Mouse (Mus musculus) liver (tissue): ENCODE data around the gene Slc38a8.

Source experiments
- DNase-seq: peaks from one replicate; pipeline ENCODE4 v3.0.0-alpha.2; 2020; ENCODE audit warnings: mixed read lengths

Slc38a8 gene

GRCm38 (mm10) chr8:119436933-119437332 lies 64.6 kb downstream of the Slc38a8 start:
- peak; percentile 77 for DNase-seq

GRCm38 (mm10) chr8:119436331-119436730 lies 65.2 kb downstream of the Slc38a8 start:
- DNase-seq = no peak

DNA sequence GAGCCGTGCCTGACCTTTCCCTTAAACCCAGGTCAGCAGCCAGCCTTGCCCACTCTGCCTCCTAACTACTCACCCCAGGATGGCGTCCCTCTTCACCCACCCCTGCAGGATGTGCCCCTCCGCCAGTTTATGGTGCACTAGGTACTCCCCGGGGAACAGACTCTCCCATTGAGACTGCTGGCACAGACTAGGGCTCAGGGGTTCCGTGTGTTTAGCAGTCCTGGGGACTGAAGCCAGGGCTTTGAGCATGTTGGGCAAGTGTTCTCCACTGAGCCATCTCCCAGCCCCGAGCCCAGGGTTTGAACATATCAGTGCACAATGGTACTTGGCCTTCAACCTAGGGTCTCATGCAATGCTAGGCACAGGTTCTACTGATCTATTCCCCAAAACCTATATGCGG lies 66.0 kb downstream of the Slc38a8 start:
- no peak for DNase-seq

DNA sequence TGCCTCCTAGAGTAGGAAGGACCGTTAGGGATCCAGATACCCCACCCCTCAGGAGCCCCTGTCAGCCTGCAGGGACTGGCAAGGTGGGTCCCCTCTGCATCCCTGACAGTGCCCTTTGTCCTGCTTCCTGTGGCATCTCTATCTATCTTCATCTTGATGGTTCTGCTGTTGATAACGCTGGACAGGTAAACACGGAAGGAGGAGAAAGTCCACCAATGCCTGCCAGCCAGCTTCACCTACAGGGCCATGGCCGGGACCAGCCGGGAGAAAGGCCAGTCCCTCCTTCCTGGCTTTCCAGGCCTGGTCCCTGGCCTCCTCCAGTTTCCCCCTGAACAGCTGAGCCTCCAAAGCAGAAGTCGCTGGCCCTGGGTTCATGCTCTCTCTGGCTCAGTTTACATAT lies 66.9 kb downstream of the Slc38a8 start:
- no peak for DNase-seq

DNA sequence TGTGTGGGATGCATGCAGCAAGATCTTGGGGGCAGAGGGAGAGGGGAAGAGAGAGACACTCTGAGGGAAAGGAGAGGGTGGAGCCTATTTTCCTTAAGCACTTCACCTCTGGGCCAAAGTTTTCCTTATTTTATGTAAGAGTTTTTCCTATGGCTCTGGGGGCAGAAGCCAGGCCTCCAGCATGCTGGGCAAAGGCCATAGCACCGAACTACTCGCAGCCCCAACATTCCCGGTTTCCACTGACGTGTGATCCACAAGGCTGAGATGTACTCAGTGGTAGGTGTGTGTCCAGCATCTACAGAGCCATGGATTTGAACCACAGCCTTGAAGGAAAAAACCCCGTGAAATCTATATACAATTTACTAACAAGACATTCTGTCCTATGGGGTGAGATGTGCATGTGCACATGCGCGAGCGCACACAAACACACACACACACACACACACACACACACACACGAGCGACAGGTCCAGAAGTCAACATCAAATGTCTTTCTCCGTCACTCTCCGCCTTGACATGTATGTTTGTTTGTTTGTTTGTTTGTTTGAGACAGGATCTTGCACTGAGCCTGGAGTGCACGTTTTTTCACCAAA lies 67.8 kb downstream of the Slc38a8 start, which contains the start of gene Osgin1:
Gene Osgin1, plus strand, starts transcription at position 543 of the 593 bp plus-strand sequence.
- no peak for DNase-seq

DNA sequence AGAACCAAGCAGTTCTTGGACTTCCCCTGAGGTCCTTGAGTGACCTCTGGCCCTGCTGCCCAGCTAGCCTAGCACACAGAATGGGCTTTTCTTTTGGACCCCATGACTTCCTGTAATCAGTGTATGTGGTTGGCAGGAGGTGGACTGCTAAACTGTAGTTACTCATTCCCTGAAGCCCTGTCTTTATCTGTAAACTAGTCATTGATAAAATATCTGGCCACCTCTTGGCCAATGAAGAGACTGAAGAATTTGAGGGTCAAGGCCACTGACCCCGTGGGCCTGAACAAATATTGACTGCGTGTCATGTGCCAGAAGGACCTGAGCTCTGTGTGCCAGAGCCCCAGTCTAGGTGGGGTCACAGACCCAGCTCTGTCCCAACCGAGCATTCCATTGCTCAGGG lies 69.1 kb downstream of the Slc38a8 start:
- DNase-seq = peak; percentile 58

DNA sequence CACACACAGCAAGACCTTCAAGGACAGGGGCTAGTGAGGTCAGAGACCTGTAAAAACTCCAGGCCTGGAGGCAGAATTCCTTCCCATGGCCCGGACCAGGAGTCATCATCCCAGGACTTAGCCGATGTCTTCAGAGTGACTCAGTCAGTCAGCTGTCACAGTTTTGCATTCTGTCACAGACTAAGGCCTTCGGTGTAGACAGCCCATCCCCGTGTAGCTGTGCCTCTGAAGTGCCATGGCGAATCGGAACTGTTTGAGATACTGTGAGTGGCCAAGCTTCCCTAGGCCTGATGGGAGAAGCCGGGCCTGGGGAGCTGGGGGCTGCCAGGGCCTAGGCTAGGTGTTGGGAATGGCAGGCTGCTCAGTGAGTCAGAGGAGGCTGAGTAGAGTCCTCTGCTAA lies 70.8 kb downstream of the Slc38a8 start:
- DNase-seq = no peak

DNA sequence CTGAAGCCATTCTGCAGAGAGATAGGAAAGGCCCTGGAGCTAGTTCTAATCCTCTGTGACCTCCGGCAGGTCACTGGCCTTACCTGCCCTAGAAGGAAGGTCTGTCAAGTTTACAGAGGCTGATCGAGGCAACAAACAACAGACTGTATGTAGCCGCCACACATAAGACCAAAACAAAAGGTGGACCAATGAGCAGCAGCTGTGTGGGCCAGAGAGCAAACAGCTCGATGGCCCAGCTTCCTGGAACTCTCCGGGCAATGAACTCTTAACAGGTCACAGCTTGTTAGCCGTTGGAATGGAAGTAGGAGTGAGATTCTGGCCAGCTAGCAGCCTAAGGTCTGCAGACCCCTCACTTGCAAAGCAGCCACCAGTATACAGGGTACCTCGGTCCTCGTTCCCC lies 71.2 kb downstream of the Slc38a8 start:
- DNase-seq = no peak
